Mouse (Mus musculus): ENCODE measurements at regions not wholly inside any gene's neighbourhood (a gene's known extent, or its start where the extent isn't known, plus 50 kb on each side); places are given as distances from the start of the nearest gene placed in this dataset.

- TF ChIP-seq CTCF (IDR thresholded peaks at IDR 0.05; ENCODE audit: extremely low read depth, insufficient read depth, insufficient read length, insufficient replicate concordance) (no peak), POLR2A (IDR thresholded peaks at IDR 0.05; ENCODE audit: low read depth, low read length) (no peak)
Observed at GRCm38 (mm10) chr3:83586551-83586950, 179.6 kb upstream of the Sfrp2 start.

All from spleen, adult 2 months (tissue).